Mouse (Mus musculus) ES-E14 (cell line): ENCODE results near the gene Adgre5. TPM values are rescaled to one million over a fixed set of nuclear protein-coding genes. Genes with fewer than 3 reads are reported as not detected.
A peak's percentile ranks its signal among the peaks of the same experiment; 100 is the strongest.

Source experiments
- DNase-seq: peaks from one replicate; pipeline ENCODE4 v3.0.0-alpha.2; 2013; ENCODE audit warnings: low read depth, low spot score
- H3K27ac ChIP-seq: 2 replicates; pipeline ENCODE4 v1.5.1; 2012; ENCODE audit warnings: low read depth, mild to moderate bottlenecking, low read length, moderate library complexity, mixed read lengths; ENCODE audit not compliant: poor library complexity, insufficient read depth, severe bottlenecking
- H3K36me3 ChIP-seq: 2 replicates; pipeline ENCODE4 v1.6.1; 2012; ENCODE audit warnings: mild to moderate bottlenecking, low read length, moderate library complexity, mixed read lengths; ENCODE audit not compliant: control insufficient read depth, poor library complexity, insufficient read depth, severe bottlenecking
- H3K4me1 ChIP-seq, 2 experiments: fragments of 150-350 bp in 1 of 2; sonication (generic) in 1 of 2; 2 replicates each; pipeline ENCODE4 v1.6.1; 2012; ENCODE audit warnings: low read length in 2 of 2, mild to moderate bottlenecking in 1 of 2, mixed read lengths in 1 of 2; ENCODE audit not compliant: control insufficient read depth in 2 of 2, insufficient read depth in 2 of 2, poor library complexity in 1 of 2
- H3K4me3 ChIP-seq, 2 experiments: fragments of 150-350 bp in 1 of 2; sonication (generic) in 1 of 2; 2 replicates each; pipeline ENCODE4 v1.5.1; 2012; ENCODE audit warnings: low read length in 2 of 2, low read depth in 1 of 2, mild to moderate bottlenecking in 1 of 2, mixed read lengths in 1 of 2; ENCODE audit not compliant: insufficient read depth in 1 of 2, poor library complexity in 1 of 2, severe bottlenecking in 1 of 2
- H3K9ac ChIP-seq: 2 replicates; pipeline ENCODE4 v1.6.1; 2012; ENCODE audit warnings: low read depth, mild to moderate bottlenecking, low read length, mixed read lengths; ENCODE audit not compliant: poor library complexity, insufficient read depth, severe bottlenecking
- H3K9me3 ChIP-seq: fragments of 150-350 bp; sonication (generic); 2 replicates; pipeline ENCODE4 v1.6.1; 2012; ENCODE audit warnings: low read depth, mild to moderate bottlenecking, low read length; ENCODE audit not compliant: control insufficient read depth, insufficient read depth
- CHD2 ChIP-seq: IDR thresholded peaks from 2 replicates; pipeline ENCODE4 v1.6.1; 2014; ENCODE audit warnings: mild to moderate bottlenecking, low read depth, low read length, inconsistent platforms
- HCFC1 ChIP-seq: IDR thresholded peaks from 2 replicates; pipeline ENCODE4 v1.6.1; 2012; ENCODE audit warnings: low read length, inconsistent platforms, borderline replicate concordance; ENCODE audit not compliant: insufficient read depth
- MAFK ChIP-seq: IDR thresholded peaks from 2 replicates; pipeline ENCODE4 v1.6.1; 2014; ENCODE audit warnings: mild to moderate bottlenecking, low read depth, low read length, inconsistent platforms; ENCODE audit not compliant: insufficient read depth
- ZC3H11A ChIP-seq: IDR thresholded peaks from 2 replicates; pipeline ENCODE4 v1.6.1; 2012; ENCODE audit warnings: low read depth, mild to moderate bottlenecking, inconsistent platforms, low read length, borderline replicate concordance
- ZNF384 ChIP-seq: IDR thresholded peaks from 2 replicates; pipeline ENCODE4 v1.6.1; 2012; ENCODE audit warnings: low read depth, low read length, inconsistent platforms
- in situ Hi-C, 2 experiments: fragments of 600-800 bp; cut with MboI; formaldehyde crosslinking; loops; one replicate each; pipeline ENCODE4 v1.15.1; 2025; ENCODE audit warnings: low sequenced_read_pairs in 2 of 2, inconsistent platforms in 1 of 2; ENCODE audit not compliant: unreplicated experiment in 2 of 2
- total RNA-seq: library from RNA; depleted of rRNA; stranded (reverse); fragments of 300-350 nt; gene quantifications from 2 replicates; pipeline ENCODE4 v1.2.3, GENCODE M21; 2012

The Adgre5 gene
- total RNA-seq, 1 experiment = 92.2 TPM

- in situ Hi-C loops = no loop called here
- H3K4me3 ChIP-seq = no peak overlapping the region
- peaks cover 55% of the 10 kb centered on the region for H3K36me3 ChIP-seq
- H3K4me1 ChIP-seq = peaks cover 4 to 11% of the 10 kb centered on the region in 2 experiments; a peak in 2 of 4 replicates
- H3K9ac ChIP-seq = no peak overlapping the region
- DNase-seq = no peak
- no peak overlapping the region for H3K27ac ChIP-seq
- TF ChIP-seq HCFC1 (no peak), MAFK (no peak), ZNF384 (no peak), CHD2 (no peak), ZC3H11A (no peak)
- H3K9me3 ChIP-seq = no peaks in the 10 kb centered on the region
These were observed 22.1 kb downstream of the Adgre5 start for GRCm38 (mm10) chr8:83719048-83719447.

GRCm38 (mm10) chr8:83716563-83716962 is 24.6 kb downstream of the Adgre5 start:
- in situ Hi-C loops = no loop called here
- Histone ChIP-seq H3K9me3 (no peaks in the 10 kb centered on the region), H3K4me1 (peaks cover 8 to 11% of the 10 kb centered on the region in 2 experiments; a peak in 3 of 4 replicates), H3K4me3 (peak overlapping the region; percentile 94 to 98), H3K27ac (no peak overlapping the region), H3K9ac (peak overlapping the region; percentile 97), H3K36me3 (peaks cover 30% of the 10 kb centered on the region)
- TF ChIP-seq CHD2 (no peak), MAFK (no peak), ZC3H11A (no peak), ZNF384 (no peak), HCFC1 (no peak)
- DNase-seq = no peak

GRCm38 (mm10) chr8:83715771-83716170 is 25.4 kb downstream of the Adgre5 start:
- DNase-seq = no peak
- in situ Hi-C loops = no loop called here
- TF ChIP-seq ZC3H11A (no peak), MAFK (no peak), CHD2 (no peak), HCFC1 (no peak), ZNF384 (no peak)
- peaks cover 22% of the 10 kb centered on the region for H3K36me3 ChIP-seq
- H3K27ac ChIP-seq = peak overlapping the region; percentile 93
- H3K4me1 ChIP-seq = peaks cover 10 to 11% of the 10 kb centered on the region in 2 experiments; a peak in 3 of 4 replicates
- H3K4me3 ChIP-seq = peak overlapping the region; percentile 94 to 98
- peak overlapping the region; percentile 97 for H3K9ac ChIP-seq
- no peaks in the 10 kb centered on the region for H3K9me3 ChIP-seq

- Histone ChIP-seq H3K4me3 (peak within 1 kb of the TSS; percentile 94 to 98), H3K9me3 (no peaks in the 10 kb centered on the region), H3K27ac (peak within 1 kb of the TSS; percentile 93), H3K9ac (peak within 1 kb of the TSS; percentile 97), H3K36me3 (peaks cover 16% of the 10 kb centered on the region), H3K4me1 (peaks cover 10 to 11% of the 10 kb centered on the region in 2 experiments; a peak in 3 of 4 replicates)
- peak; percentile 98 for DNase-seq
- TF ChIP-seq CHD2 (peak; percentile 89), ZNF384 (no peak), HCFC1 (peak; percentile 65; the same call in 1 of the 2 replicates), MAFK (no peak), ZC3H11A (no peak)
- in situ Hi-C loops = no loop called here
These were observed 26.0 kb downstream of the Adgre5 start, which contains the start of gene Ddx39 for GRCm38 (mm10) chr8:83715031-83715690. Gene Ddx39, plus strand, starts transcription at chr8:83715177.

GRCm38 (mm10) chr8:83714676-83715030 is 26.5 kb downstream of the Adgre5 start:
- H3K9me3 ChIP-seq = no peaks in the 10 kb centered on the region
- H3K9ac ChIP-seq = peak overlapping the region; percentile 62; the same call in 1 of the 2 replicates
- no peak for TF ChIP-seq CHD2
- no peak for TF ChIP-seq ZC3H11A
- no peak for TF ChIP-seq MAFK
- TF ChIP-seq HCFC1 = no peak
- no peak for TF ChIP-seq ZNF384
- DNase-seq = no peak
- H3K4me3 ChIP-seq = peak overlapping the region in 1 of 2 experiments; percentile 98; a peak in 2 of 4 replicates
- in situ Hi-C loops = no loop called here
- peaks cover 10 to 11% of the 10 kb centered on the region in 2 experiments; a peak in 3 of 4 replicates for H3K4me1 ChIP-seq
- peaks cover 11% of the 10 kb centered on the region for H3K36me3 ChIP-seq
- H3K27ac ChIP-seq = no peak overlapping the region
